Mouse (Mus musculus) limb, embryonic 14.5 days (tissue): ENCODE data around the gene Derl2. TPM values are rescaled to one million over a fixed set of nuclear protein-coding genes. Genes with fewer than 3 reads are reported as not detected.
A peak's percentile ranks its signal among the peaks of the same experiment; 100 is the strongest.

Experiments used
- ATAC-seq: fragments of 200-750 bp; cut with Nextera tagmentation; 2 replicates; pipeline ENCODE4 v1.8.0; 2017; ENCODE audit warnings: low read depth, moderate number of reproducible peaks, moderate TSS enrichment; ENCODE audit not compliant: low FRiP score
- DNase-seq: peaks from one replicate; pipeline ENCODE4 v3.0.0-alpha.2; 2015; ENCODE audit warnings: low spot score
- H3K27ac ChIP-seq: fragments of 300-500 bp; sonication (generic); replicated peaks from 2 replicates; pipeline ENCODE4 v1.5.1; 2014; ENCODE audit warnings: low read depth, mild to moderate bottlenecking, low read length, moderate library complexity, mixed read lengths
- H3K27me3 ChIP-seq: fragments of 300-500 bp; sonication (generic); 2 replicates; pipeline ENCODE4 v1.6.1; 2014; ENCODE audit warnings: low read length, mixed read lengths; ENCODE audit not compliant: control insufficient read depth, insufficient read depth
- H3K36me3 ChIP-seq: fragments of 300-500 bp; sonication (generic); 2 replicates; pipeline ENCODE4 v1.6.1; 2014; ENCODE audit warnings: mild to moderate bottlenecking, low read length, moderate library complexity, mixed read lengths; ENCODE audit not compliant: control insufficient read depth, insufficient read depth
- H3K4me1 ChIP-seq: fragments of 300-500 bp; sonication (generic); 2 replicates; pipeline ENCODE4 v1.6.1; 2014; ENCODE audit warnings: antibody characterized with exemption, low read length, mixed read lengths; ENCODE audit not compliant: control insufficient read depth, insufficient read depth
- H3K4me2 ChIP-seq: fragments of 300-500 bp; sonication (generic); replicated peaks from 2 replicates; pipeline ENCODE4 v1.6.1; 2014; ENCODE audit warnings: low read depth, mild to moderate bottlenecking, low read length, moderate library complexity; ENCODE audit not compliant: severe bottlenecking
- H3K4me3 ChIP-seq: fragments of 300-500 bp; sonication (generic); replicated peaks from 2 replicates; pipeline ENCODE4 v1.5.1; 2014; ENCODE audit warnings: low read length
- H3K9ac ChIP-seq: fragments of 300-500 bp; sonication (generic); 2 replicates; pipeline ENCODE4 v1.6.1; 2014; ENCODE audit warnings: mild to moderate bottlenecking, low read depth, low read length, moderate library complexity; ENCODE audit not compliant: severe bottlenecking
- H3K9me3 ChIP-seq: fragments of 300-500 bp; sonication (generic); 2 replicates; pipeline ENCODE4 v1.6.1; 2016; ENCODE audit warnings: low read length; ENCODE audit not compliant: control insufficient read depth
- POLR2A ChIP-seq: fragments of 200-500 bp; IDR thresholded peaks from 2 replicates; pipeline ENCODE4 v1.8.0; 2012; ENCODE audit warnings: inconsistent platforms, mild to moderate bottlenecking, moderate library complexity, borderline replicate concordance; ENCODE audit not compliant: insufficient read depth, insufficient read length; ENCODE audit errors: extremely low read depth
- WGBS: fragments of 180-500 bp; shearing (Covaris S2); extraction: QIAGEN DNeasy Blood & Tissue Kit; methylation state at CpG from one replicate; pipeline ENCODE4 v1.1.7; 2014; 5-methylcytosine and 5-hydroxymethylcytosine counted together
- polyA plus RNA-seq, 2 experiments: library from polyadenylated mRNA; depleted of rRNA in 1 of 2; stranded (reverse) in 1 of 2; unstranded in 1 of 2; fragments of >200 nt; fragmentation: Nextera tagmentation in 1 of 2; extraction: Ambion mirVana in 1 of 2; gene quantifications; 2 replicates each; pipeline versions ENCODE4 v1.2.1 to v1.2.3; 2012 to 2014

The Derl2 gene
- polyA plus RNA-seq, 2 experiments: 26.9 to 41.1 TPM

- WGBS: 97% methylated on average over 1 of the region's 1 CpGs
- Histone ChIP-seq H3K4me3 (no peak overlapping the region), H3K4me1 (peaks cover 20% of the 10 kb centered on the region), H3K27me3 (no peaks in the 10 kb centered on the region), H3K9ac (no peak overlapping the region), H3K27ac (no peak overlapping the region), H3K9me3 (no peaks in the 10 kb centered on the region), H3K36me3 (peaks cover 24% of the 10 kb centered on the region), H3K4me2 (no peak overlapping the region)
- DNase-seq (no peak), ATAC-seq (no peak)
- TF ChIP-seq POLR2A: no peak
These were observed 2.6 kb downstream of the Derl2 start for GRCm38 (mm10) chr11:71017051-71017450.

- H3K4me1 ChIP-seq: peaks cover 3% of the 10 kb centered on the region
- no peak overlapping the region for H3K9ac ChIP-seq
- H3K27ac ChIP-seq: no peak overlapping the region
- ATAC-seq: no peak
- H3K27me3 ChIP-seq: no peaks in the 10 kb centered on the region
- no peak for DNase-seq
- no peak overlapping the region for H3K4me3 ChIP-seq
- peaks cover 51% of the 10 kb centered on the region for H3K36me3 ChIP-seq
- no peaks in the 10 kb centered on the region for H3K9me3 ChIP-seq
- H3K4me2 ChIP-seq: no peak overlapping the region
- WGBS: 95% methylated on average over 7 of the region's 7 CpGs
- no peak for TF ChIP-seq POLR2A
These were observed 6.9 kb downstream of the Derl2 start for GRCm38 (mm10) chr11:71012743-71013142.

- no peak overlapping the region for H3K4me3 ChIP-seq
- 91% methylated on average over 3 of the region's 3 CpGs for WGBS
- H3K27ac ChIP-seq: no peak overlapping the region
- DNase-seq (no peak), ATAC-seq (no peak)
- H3K4me2 ChIP-seq: no peak overlapping the region
- H3K9ac ChIP-seq: no peak overlapping the region
- peaks cover 5% of the 10 kb centered on the region for H3K4me1 ChIP-seq
- H3K36me3 ChIP-seq: peaks cover 50% of the 10 kb centered on the region
- TF ChIP-seq POLR2A: no peak
- H3K9me3 ChIP-seq: no peaks in the 10 kb centered on the region
- H3K27me3 ChIP-seq: no peaks in the 10 kb centered on the region
These were observed 11.3 kb downstream of the Derl2 start for GRCm38 (mm10) chr11:71008321-71008720.

GRCm38 (mm10) chr11:71007831-71008230 is 11.8 kb downstream of the Derl2 start:
- peaks cover 48% of the 10 kb centered on the region for H3K36me3 ChIP-seq
- no peak overlapping the region for H3K4me3 ChIP-seq
- DNase-seq: no peak
- TF ChIP-seq POLR2A: no peak
- H3K27ac ChIP-seq: no peak overlapping the region
- peaks cover 10% of the 10 kb centered on the region for H3K4me1 ChIP-seq
- 90% methylated on average over 7 of the region's 7 CpGs for WGBS
- no peaks in the 10 kb centered on the region for H3K27me3 ChIP-seq
- no peak overlapping the region for H3K4me2 ChIP-seq
- no peak overlapping the region for H3K9ac ChIP-seq
- no peaks in the 10 kb centered on the region for H3K9me3 ChIP-seq
- no peak for ATAC-seq

- ATAC-seq: no peak
- WGBS: 95% methylated on average over 6 of the region's 6 CpGs
- H3K4me3 ChIP-seq: no peak overlapping the region
These were observed 12.6 kb downstream of the Derl2 start for GRCm38 (mm10) chr11:71007026-71007425.

GRCm38 (mm10) chr11:71005046-71005445 is 14.6 kb downstream of the Derl2 start:
- DNase-seq (no peak), ATAC-seq (no peak)
- Histone ChIP-seq H3K27me3 (no peaks in the 10 kb centered on the region), H3K4me1 (peaks cover 12% of the 10 kb centered on the region), H3K36me3 (peaks cover 21% of the 10 kb centered on the region), H3K4me3 (peak overlapping the region; percentile 92), H3K27ac (no peak overlapping the region), H3K9me3 (no peaks in the 10 kb centered on the region), H3K4me2 (peak overlapping the region; percentile 50), H3K9ac (no peak overlapping the region)
- TF ChIP-seq POLR2A: no peak
- 59% methylated on average over 5 of the region's 5 CpGs for WGBS

More at GRCm38 (mm10) chr11:71007026-71007425, 12.6 kb downstream of the Derl2 start:
- H3K4me2 ChIP-seq: no peak overlapping the region
- TF ChIP-seq POLR2A: no peak
- H3K36me3 ChIP-seq: peaks cover 40% of the 10 kb centered on the region
- no peak overlapping the region for H3K27ac ChIP-seq
- H3K27me3 ChIP-seq: no peaks in the 10 kb centered on the region
- peaks cover 12% of the 10 kb centered on the region for H3K4me1 ChIP-seq
- DNase-seq: no peak
- H3K9ac ChIP-seq: no peak overlapping the region
- H3K9me3 ChIP-seq: no peaks in the 10 kb centered on the region
